Mouse (Mus musculus) MN1 (cell line): ENCODE data around the gene Mycbpap.
A peak's percentile ranks its signal among the peaks of the same experiment; 100 is the strongest.

ENCODE experiments used
- DNase-seq: peaks from one replicate; pipeline ENCODE4 v3.0.0-alpha.2; 2016; ENCODE audit warnings: low spot score

Gene Mycbpap

DNA sequence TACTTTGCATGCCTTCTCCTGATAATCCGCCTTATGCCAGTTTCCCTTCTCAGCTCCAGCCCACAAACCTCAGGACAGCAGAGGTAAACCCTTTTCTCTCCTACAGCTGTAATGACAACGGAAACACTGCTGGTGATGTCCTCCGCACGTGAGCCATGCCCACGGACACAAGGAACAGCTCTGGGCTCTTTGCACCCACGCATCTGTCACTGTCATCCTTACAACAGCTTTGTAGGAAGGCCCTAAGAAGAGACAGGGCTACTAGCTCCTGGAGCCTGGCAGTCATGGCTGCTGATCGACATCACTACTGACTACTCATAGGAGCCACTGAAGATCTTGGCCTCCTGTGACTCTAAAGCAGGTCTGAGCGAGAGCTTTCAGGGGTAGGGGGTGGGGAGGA, 11.6 kb upstream of the Mycbpap start:
- no peak for DNase-seq

DNA sequence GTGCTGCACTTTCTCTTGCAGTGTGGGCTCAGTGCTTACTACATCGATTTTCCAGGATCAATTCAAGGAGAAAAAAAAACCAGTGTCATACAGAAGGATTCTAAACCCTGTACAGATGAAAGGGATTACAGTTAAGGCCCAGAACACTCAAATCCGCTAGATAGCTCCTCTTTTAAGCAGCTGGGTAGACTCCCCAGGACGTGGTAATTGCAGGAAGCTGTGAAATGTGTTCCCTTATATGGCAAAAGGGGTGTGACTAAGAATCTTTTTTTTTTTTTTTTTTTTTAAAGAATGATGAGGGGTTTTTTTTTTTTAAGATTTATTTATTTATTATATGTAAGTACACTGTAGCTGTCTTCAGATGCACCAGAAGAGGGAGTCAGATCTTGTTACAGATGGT, 7.3 kb upstream of the Mycbpap start:
- DNase-seq: no peak

DNA sequence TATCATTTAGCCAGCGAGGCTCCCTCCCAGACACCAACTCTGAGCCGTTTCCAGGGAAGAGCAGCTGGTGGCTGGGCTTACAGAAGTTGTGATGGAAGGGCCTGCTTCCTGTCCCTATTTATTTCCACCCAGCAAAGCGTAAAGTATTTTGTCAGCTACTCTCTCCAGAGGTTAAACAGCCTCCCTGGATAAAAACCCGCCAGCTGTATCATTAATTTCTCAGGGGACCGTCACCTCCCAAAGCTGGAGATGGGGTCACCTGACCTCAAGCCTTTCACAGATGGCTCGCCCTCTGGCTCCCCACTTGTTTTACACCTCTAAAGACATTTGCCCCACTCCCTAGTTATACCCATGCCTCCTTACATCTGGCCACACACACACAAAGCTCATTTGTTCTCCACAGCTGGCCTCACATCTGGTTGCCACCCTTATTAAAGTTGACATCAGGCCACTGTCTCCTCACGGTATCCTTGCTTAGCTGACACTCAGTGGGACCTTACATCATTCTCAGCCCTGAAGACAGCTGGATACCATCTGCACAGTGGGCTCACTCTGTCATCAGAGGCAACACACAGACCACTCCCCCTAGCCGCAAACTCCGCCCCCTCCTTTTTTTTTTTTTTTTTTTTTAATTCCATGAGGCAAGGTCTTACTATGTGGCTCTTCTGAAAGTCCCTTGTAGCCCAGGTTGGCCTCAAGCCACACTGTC, 4.8 kb upstream of the Mycbpap start:
- peak; percentile 30 for DNase-seq

DNA sequence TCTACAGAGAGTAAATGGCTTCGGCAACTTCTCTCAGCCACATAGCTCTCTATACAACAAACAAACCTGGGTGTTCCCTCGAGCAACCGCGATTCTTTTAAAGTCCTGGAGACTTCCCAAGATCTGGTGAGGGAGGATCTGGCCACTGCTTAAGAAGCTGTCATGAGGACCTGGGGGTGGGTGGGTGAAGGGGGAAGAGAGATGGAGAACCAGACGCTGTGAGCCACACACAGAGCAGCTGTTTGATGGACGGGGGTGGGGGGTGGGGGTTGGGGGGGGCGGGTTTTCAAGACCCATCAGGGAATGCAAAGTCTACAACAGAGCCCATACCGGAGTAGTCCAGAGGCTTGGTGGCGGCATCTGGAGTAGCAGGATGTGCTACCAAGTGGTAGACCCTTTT, 8.1 kb downstream of the Mycbpap start:
- no peak for DNase-seq

DNA sequence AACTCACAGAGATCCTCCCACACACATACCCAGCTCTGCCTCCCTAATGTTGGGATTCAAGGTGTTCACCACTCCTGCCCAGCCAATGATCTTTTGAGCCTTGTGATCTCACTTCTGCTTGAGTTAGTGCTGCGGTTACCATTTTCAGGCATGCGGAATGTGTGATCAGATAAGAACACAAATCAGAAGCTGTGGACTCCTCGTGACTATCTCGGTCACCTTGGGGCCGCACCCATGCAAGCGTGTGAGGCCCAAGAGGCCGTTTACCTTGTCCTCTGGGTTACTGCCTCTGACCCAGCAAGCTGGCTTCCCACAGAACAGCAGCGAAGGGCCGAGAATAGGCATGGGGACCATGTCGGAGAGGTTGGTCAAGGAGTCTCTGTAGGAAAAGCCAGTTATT, 12.6 kb downstream of the Mycbpap start:
- DNase-seq: no peak

DNA sequence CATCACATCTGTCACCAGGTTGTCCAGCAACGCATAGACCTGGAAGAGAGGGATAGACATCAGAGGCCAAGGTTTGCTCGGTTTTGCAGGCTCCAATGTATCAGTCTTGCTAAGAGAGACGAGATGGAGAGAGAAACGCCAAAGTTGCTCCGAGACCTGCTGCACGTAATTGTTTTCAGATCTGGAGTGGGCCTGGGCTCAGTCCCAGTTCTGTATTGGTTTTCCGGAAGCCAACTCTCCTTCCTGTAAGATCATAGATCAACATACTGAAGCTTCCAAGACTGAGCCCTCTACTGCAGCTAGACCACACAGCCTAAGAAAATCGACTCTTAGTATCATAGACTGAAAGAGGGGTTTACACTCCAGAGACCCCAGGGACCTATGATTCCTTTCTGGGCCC, 20.1 kb downstream of the Mycbpap start:
- DNase-seq: no peak

DNA sequence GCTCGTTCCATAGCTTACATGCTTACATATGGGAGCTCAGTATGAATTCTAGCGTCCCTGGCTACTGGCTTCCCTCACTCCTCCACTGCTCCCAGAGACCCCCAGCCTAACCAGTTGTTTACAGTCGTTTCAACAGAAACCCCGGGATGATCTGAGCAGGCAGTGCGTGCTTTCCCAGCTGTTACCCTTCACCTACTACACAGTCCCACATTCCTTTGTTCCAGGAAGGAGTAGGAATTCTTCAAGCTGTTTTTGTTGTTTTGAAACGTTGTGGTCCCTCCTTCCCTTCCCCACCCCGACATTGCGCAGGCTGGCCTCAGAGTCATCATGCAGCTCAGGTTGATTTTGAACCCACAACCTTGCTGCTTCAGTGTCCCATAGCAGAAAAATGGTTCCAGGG, 21.2 kb downstream of the Mycbpap start:
- DNase-seq: no peak

DNA sequence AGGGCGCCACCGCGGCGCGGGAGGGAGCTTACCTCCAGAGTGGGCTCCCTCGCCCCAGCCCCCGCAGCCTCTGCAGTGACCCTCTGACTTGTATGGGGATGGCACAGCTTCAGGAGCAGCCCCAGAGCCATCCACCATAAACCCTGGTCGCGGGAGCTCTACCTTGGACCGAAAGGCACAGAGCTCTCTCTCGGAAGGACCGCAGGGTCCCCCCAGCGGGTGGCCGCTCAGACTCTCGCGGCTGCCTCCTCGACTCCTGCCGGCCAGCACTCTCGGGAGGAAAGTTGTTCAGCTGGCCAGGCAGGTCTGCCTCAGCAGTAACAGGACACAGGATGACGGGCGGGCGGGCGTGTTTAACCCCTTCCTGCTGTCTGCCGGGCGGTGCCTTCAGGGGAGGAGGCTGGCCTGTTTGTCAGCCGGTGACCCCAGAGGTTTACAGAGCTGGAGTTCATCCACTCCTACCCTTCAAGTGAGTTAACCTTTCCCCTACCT, 21.8 kb downstream of the Mycbpap start, which contains the start of gene Epn3:
Epn3 (minus strand) TSS at position 314 of the 492 bp plus-strand sequence.
- peak; percentile 23 for DNase-seq

DNA sequence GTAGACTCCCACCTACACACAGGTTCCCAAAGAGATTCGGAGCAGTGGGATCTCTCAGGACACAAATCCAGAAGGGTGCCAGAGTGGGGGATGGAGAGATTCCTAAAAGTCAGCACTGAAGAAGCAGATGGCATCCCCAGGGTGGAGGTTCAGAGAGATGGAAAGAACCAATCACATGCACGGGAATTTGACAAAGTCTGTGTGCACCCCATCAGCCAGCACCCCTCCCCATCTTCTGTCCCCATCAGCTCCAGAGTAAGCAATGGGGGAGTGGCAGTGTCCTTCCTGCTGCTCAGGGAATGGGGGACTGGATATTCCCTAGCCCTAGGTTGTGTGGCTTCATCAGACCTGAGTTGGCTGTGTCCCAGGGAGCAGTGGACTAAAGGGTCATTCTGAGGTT, 22.5 kb downstream of the Mycbpap start:
- DNase-seq: no peak

DNA sequence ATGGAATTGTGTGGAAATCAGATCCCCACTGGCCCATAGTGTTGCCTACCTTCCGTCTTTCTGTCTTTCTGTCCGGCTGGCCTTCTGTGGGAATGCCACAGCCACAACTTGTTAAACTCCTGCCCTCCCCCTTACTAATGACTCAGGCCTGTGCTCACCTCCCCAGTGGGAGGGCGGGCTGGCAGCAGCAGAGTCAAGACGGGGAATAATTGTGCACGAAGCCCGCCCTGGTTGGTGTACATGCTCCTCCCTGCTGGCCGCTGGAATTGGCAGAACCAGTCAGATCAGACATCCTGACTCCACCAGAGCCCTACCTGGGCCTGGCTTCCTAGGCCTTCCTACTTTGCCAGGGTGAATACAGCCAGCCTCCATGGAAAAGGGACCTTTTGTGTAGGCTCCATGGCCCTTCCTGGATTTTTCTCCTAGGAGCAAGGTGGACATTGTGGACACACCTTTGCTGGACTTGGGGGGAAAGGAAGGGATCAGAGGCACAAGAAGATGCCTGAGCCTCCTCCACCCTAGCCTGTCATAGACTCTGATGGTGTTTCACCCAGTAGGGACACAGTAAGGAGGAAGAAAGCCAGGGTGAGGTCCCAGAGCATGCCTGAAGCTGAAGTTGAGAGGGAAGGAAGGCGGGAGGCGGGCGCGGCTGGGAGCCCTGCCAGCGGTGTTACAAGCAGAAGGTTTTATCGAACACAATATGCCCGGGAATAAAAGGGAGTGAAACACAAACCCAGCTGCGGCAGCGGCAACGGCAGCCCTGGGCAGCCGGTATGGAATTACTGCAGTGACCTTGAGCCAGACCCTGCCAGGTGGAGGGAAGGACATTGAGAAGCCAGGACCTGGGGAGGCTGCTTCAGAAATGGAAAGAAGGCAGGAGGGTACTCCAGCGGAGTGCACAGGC, 23.2 kb downstream of the Mycbpap start:
- DNase-seq: peak; percentile 47

DNA sequence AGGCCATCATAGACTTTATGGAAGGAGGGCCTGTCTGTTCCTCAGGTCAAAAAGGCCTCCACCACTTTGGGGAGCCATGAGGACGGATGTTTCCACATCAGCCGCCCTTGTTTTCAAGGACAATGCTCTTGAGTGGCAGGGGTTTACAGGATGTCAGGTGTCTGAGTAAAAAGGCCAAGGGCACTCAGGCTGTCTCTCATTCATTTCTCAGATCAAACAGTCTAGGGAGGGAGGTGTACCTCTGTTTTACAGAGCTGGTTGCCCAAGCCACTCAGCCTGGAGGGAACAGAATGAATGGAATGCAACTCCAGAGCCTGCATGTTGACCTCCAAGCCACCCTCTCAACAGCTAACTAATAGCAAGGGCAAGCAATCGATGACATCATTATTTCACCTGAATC, 26.1 kb downstream of the Mycbpap start:
- no peak for DNase-seq

DNA sequence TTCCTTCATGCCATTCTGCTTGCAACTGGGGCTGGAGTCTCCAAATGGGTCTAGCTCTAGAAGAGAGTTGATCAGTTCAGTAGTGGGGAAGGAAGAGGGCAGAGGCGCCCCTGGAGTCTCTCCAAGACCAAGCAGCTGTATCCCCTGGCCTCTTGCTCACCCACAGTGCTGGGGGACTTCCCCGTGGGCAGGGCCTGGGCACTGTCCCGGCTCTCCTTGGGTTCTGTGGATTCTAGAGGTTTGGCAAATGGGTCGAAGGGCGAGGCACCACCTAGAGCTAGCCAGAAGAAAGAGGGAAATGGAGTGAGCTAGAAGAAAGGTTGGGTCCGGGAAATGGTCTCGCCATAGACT, 29.8 kb downstream of the Mycbpap start:
- DNase-seq: no peak

DNA sequence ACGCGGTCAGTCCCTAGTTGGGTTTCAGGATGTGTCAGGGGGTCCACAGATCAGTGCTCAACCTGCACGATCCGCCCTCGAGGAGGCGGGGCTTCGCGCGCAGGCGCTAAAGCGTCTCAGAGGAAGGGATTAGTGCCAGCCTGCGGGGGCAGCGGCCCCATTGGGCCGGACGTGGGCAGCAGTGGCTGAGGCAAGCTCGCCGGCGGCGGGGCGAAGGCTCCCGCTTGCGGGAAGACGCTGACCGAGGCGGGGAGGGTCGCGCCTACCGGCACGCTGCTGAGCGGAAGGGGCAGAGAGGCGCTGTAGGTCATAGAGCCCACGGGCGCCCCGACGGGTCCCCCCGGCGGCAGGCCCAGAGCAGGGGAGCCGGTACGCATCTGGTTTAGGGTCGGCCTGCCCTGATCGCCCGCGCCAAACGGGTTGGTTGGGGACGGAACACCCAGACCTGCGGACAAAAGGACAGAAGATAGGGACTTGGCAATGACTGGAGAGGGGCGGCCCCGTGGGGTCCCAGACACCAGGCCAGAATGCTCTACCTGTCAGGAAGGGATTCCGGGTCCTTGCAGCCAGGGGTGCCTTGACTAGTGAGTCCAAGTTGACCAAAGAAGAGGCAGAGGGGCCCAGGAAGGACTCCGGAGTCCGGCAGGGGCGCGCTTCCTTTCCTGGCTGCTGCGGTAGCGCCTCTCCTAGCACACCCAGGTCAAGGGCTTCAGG, 30.4 kb downstream of the Mycbpap start:
- DNase-seq: peak; percentile 58

DNA sequence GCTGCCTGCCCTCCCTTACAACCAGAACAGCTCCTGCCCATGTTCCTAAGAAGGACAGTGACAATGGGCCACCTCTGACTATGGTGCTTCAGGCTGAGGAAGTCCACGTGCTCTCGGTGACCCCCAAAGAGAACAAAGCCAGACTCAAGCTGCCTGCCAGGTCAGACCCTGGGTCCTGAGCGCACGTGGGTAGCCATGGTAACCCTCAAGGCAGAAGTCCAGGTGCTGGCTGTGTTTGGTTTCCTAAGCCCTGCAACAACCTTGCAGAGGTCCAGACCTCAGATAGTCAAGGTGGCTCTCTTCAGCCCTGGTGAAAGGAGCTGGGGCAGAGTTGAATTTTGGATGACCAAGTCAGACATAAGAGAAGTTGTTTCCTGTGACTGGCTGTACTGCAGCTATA, 31.8 kb downstream of the Mycbpap start:
- DNase-seq: no peak

DNA sequence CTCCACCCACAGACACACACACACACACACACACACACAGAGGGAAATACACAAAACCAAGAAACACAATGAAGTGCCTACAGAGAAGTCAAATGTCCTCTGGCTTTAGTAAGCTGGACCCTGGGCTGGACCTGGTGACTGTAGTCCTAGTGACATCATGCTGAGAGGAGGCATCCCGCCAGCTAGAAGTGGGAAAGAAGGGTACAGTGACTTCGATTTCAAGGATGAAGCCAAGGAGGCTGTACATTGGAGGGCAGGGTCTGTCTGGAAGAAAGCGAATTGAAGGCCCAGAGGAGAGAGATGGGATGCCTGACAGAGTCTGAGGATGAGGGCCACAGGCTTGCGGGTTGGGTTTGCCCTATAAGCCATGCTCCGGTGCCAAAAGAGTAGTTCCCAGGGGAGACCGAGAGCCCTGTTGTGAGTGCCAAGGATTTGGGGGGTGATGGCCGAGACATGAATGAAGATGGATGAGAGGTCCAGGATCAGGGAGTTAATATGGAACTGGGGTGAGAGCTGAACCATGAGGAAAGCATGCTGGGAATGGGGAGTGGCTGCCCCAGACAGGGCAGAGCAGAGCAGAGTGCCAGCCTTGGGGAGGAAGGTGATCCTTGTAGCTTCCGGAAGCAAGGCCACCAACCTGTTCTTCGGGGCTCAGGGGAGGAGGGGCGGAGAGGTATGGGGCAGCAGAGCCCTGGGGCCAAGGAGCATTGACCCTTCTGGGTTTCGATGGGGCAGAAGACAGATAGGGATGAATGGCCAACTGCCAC, 32.6 kb downstream of the Mycbpap start:
- no peak for DNase-seq

DNA sequence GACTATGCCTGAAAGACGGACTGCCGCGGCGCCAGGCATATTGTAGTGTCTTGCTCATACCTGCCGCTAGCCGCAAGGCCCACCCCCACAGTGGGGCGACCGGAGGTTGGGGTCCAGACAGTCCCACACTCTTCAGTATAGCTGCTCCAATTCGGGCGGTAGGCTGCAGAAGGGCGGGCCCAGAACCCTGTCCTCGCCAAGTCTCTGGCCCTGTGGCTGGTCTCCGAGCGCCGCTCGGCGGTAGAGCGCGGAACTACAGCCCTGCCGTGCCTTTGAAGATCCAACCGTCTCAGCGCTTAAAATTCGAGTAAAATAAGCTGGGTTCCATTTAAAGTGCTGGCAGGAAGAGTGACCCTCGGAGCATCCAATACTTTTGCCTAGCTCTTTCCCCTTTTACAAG, 35.5 kb downstream of the Mycbpap start, which contains the start of gene Spata20:
Spata20 (minus strand) TSS at position 179 of the 400 bp plus-strand sequence.
- peak; percentile 73 for DNase-seq

DNA sequence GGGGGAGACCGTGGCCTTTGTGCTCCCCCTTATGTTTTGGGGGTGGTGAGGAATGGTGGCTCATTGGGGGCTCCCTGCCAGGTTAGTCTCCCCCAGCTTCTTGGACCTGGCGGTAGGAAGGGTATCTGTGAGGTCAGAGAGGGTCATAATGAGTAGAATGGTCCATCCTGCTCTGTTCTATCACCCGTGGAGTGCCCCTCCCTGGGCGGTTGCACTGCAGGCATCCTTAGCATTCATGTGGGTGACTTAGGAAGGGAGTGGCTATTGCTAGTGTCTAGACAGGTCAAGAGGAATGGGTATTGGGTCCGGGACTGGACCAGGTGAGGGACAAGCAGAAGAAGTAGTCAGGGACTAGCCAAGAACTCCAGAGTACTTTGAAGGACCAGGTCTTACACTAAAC, 36.3 kb downstream of the Mycbpap start:
- DNase-seq: no peak

DNA sequence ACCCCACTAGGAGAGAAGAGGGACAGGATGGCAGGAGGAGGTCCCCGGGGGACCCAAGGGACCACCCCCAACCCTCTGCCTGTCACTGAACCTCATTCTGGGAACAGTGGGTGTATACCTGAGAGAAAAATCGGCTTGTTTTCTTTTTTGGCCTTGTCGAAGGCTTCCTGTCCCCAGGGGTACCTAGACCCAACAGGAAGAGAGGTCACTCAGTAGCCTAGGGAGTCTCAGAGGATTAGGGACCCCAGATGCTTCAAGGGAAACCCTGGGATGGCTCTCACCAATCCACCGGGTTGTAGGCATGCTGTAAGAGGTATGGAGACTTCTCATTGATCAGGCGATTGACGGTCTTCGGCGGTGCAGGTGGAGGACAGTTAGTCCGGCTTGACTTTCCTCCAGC, 36.9 kb downstream of the Mycbpap start:
- DNase-seq: no peak

DNA sequence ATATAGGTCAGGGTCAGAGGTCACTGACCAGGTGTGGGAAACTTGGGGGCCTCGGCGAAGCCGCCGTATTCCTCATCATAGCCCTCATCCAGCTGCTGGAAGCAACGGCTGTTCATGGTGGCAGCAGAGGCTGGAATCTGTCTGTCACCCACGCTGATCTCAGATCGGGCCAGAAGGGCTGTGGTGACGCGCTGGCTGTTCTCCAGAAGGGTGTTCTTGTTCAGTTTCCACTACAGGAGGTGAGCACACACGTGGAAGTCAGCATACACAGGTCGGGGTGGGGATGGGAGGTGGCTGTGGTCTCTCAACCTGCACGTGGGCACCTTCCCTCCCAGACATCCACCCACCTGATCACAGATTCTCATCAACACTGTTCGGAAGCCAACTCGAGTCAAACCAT, 37.6 kb downstream of the Mycbpap start:
- no peak for DNase-seq

DNA sequence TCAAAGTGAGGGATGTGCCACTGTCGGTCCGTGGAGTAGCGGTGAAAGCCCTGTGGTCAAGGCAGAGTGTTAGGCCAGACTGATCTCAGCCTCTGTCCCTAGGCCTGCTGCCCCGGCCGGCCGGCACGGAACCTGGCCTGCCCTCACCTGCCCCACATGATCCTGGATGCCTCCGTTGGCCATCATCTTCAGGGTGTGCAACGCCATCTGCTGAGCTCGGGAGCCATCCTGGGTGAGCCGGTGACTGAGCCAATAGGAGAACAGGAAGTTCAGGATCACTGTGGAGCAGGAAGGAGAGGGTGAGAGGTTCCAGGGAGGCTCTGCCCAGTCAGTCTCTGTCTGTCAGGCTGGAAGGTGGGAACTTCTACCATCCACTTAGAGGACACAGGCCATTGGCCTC, 38.1 kb downstream of the Mycbpap start:
- no peak for DNase-seq

DNA sequence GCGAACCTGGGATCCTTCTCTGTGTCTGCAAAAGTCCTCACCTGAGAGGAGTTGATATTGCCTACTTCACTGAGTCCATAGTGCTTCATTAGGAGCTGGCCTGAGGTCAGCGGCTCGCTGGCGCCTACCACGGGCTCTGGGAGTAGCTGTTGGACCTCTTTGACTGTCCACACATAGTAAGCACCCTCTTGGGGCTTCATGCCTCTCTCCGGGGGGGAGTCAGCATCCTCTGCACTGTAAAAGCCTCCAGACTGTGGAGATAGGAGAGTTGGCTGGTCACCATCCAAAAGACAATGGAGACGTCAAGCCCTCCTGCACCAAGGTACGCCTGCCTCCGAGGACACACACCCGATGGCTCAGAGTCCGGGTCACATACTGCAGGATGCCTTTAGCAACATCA, 38.8 kb downstream of the Mycbpap start:
- DNase-seq: no peak

DNA sequence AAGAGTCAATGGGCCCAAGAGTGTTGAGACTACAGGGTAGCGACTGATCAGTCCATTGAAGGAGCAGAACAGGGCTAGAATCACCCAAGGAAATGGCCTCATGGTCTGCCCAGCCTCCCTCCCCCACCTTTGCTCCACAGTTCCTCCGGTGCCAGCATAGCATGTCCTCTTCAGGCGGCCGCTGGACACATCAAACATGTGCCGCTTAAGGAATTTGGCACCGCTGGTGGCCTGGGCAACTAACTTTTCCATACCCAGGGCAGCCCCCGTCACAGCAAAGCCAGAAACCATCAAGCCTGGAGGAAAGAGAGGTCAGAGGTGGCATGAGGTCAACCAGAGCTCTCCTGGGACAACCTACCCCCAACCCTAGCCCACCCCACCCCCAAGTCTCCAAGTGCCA, 39.6 kb downstream of the Mycbpap start:
- DNase-seq: no peak
